Mouse (Mus musculus): Measurements from ENCODE around the gene Ugt2a2. TPM values are rescaled to one million over a fixed set of nuclear protein-coding genes. Genes with fewer than 3 reads are reported as not detected.
"Not testable (repeated sequence)": the region's sequence is repeated elsewhere in the genome, so short reads cannot be mapped to it uniquely, and the experiment has no call there.

Ugt2a2 gene
- total RNA-seq (2018; cell fraction: chromatin; rRNA removed), result not detected
- total RNA-seq (2018; cell fraction: cytosol; rRNA removed), result not detected
- total RNA-seq (2018; cell fraction: nucleus; rRNA removed), result not detected
- not detected in 3 replicates for polyA plus RNA-seq (2018)

- no peak within 1 kb of the TSS for H3K4me3 ChIP-seq (ENCODE audit: inconsistent target)
- no peaks in the 10 kb centered on the region for H3K36me3 ChIP-seq (ENCODE audit: inconsistent target)
- WGBS (ENCODE audit: missing documents), result 86% methylated on average over 5 of the region's 5 CpGs
- no peak within 1 kb of the TSS for H3K27ac ChIP-seq
- H3K79me2 ChIP-seq (ENCODE audit: inconsistent target), result no peaks in the 10 kb centered on the region
Observed at GRCm38 (mm10) chr5:87482160-87482559, at the start of gene Ugt2a2. TSS of gene Ugt2a2 (minus strand) at chr5:87482260.

GRCm38 (mm10) chr5:87523561-87523960, 41.5 kb upstream of the Ugt2a2 start:
- H3K4me3 ChIP-seq (ENCODE audit: inconsistent target); H3K27ac ChIP-seq; H3K36me3 ChIP-seq (ENCODE audit: inconsistent target); H3K79me2 ChIP-seq (ENCODE audit: inconsistent target): not testable (repeated sequence)
- WGBS (ENCODE audit: missing documents), result 93% methylated on average over 1 of the region's 2 CpGs

- Histone ChIP-seq H3K4me3 (ENCODE audit: inconsistent target) (no peak overlapping the region), H3K79me2 (ENCODE audit: inconsistent target) (no peaks in the 10 kb centered on the region), H3K27ac (no peak overlapping the region), H3K36me3 (ENCODE audit: inconsistent target) (no peaks in the 10 kb centered on the region)
- WGBS (ENCODE audit: missing documents), result 67% methylated on average over 4 of the region's 4 CpGs
Observed at GRCm38 (mm10) chr5:87505776-87506458, 23.9 kb upstream of the Ugt2a2 start.

GRCm38 (mm10) chr5:87502687-87503086, 20.6 kb upstream of the Ugt2a2 start:
- Histone ChIP-seq H3K4me3 (ENCODE audit: inconsistent target) (no peak overlapping the region), H3K79me2 (ENCODE audit: inconsistent target) (no peaks in the 10 kb centered on the region), H3K36me3 (ENCODE audit: inconsistent target) (no peaks in the 10 kb centered on the region), H3K27ac (no peak overlapping the region)
- WGBS (ENCODE audit: missing documents), result 71% methylated on average over 1 of the region's 1 CpGs

GRCm38 (mm10) chr5:87499341-87499740, 17.3 kb upstream of the Ugt2a2 start:
- no peaks in the 10 kb centered on the region for H3K79me2 ChIP-seq (ENCODE audit: inconsistent target)
- H3K36me3 ChIP-seq (ENCODE audit: inconsistent target), result no peaks in the 10 kb centered on the region
- no peak overlapping the region for H3K27ac ChIP-seq
- H3K4me3 ChIP-seq (ENCODE audit: inconsistent target), result no peak overlapping the region

- H3K27ac ChIP-seq, result no peak overlapping the region
- H3K79me2 ChIP-seq (ENCODE audit: inconsistent target), result no peaks in the 10 kb centered on the region
- no peak overlapping the region for H3K4me3 ChIP-seq (ENCODE audit: inconsistent target)
- H3K36me3 ChIP-seq (ENCODE audit: inconsistent target), result no peaks in the 10 kb centered on the region
Observed at GRCm38 (mm10) chr5:87498936-87499335, 16.9 kb upstream of the Ugt2a2 start.

- Histone ChIP-seq H3K27ac (no peak within 1 kb of the TSS), H3K79me2 (ENCODE audit: inconsistent target) (no peaks in the 10 kb centered on the region), H3K36me3 (ENCODE audit: inconsistent target) (no peaks in the 10 kb centered on the region), H3K4me3 (ENCODE audit: inconsistent target) (no peak within 1 kb of the TSS)
- 78% methylated on average over 1 of the region's 1 CpGs for WGBS (ENCODE audit: missing documents)
Observed at GRCm38 (mm10) chr5:87490771-87491170, 8.7 kb upstream of the Ugt2a2 start, which contains the start of gene Ugt2a1. TSS of gene Ugt2a1 (minus strand) at chr5:87490871.

- not testable (repeated sequence) for H3K79me2 ChIP-seq (ENCODE audit: inconsistent target); H3K4me3 ChIP-seq (ENCODE audit: inconsistent target); H3K36me3 ChIP-seq (ENCODE audit: inconsistent target); H3K27ac ChIP-seq
- WGBS (ENCODE audit: missing documents), result 80% methylated on average over 1 of the region's 1 CpGs
Observed at GRCm38 (mm10) chr5:87486706-87487105, 4.6 kb upstream of the Ugt2a2 start, which contains the start of gene Gm43638. TSS of gene Gm43638 (minus strand) at chr5:87486806.

GRCm38 (mm10) chr5:87458810-87459209, 23.2 kb downstream of the Ugt2a2 start:
- no peak overlapping the region for H3K4me3 ChIP-seq (ENCODE audit: inconsistent target)
- WGBS (ENCODE audit: missing documents), result 65% methylated on average over 1 of the region's 1 CpGs
- H3K79me2 ChIP-seq (ENCODE audit: inconsistent target), result no peaks in the 10 kb centered on the region
- H3K27ac ChIP-seq, result no peak overlapping the region
- no peaks in the 10 kb centered on the region for H3K36me3 ChIP-seq (ENCODE audit: inconsistent target)

- no peaks in the 10 kb centered on the region for H3K36me3 ChIP-seq (ENCODE audit: inconsistent target)
- no peak overlapping the region for H3K4me3 ChIP-seq (ENCODE audit: inconsistent target)
- no peaks in the 10 kb centered on the region for H3K79me2 ChIP-seq (ENCODE audit: inconsistent target)
Observed at GRCm38 (mm10) chr5:87457701-87458100, 24.4 kb downstream of the Ugt2a2 start.

GRCm38 (mm10) chr5:87456216-87456850, 25.7 kb downstream of the Ugt2a2 start:
- no peaks in the 10 kb centered on the region for H3K79me2 ChIP-seq (ENCODE audit: inconsistent target)
- no peak overlapping the region for H3K27ac ChIP-seq
- no peak overlapping the region for H3K4me3 ChIP-seq (ENCODE audit: inconsistent target)
- 83% methylated on average over 3 of the region's 3 CpGs for WGBS (ENCODE audit: missing documents)
- no peaks in the 10 kb centered on the region for H3K36me3 ChIP-seq (ENCODE audit: inconsistent target)

More at GRCm38 (mm10) chr5:87457701-87458100, 24.4 kb downstream of the Ugt2a2 start:
- no peak overlapping the region for H3K27ac ChIP-seq

GRCm38 (mm10) chr5:87455519-87455918, 26.5 kb downstream of the Ugt2a2 start:
- Histone ChIP-seq H3K36me3 (ENCODE audit: inconsistent target) (no peaks in the 10 kb centered on the region), H3K4me3 (ENCODE audit: inconsistent target) (no peak overlapping the region), H3K27ac (no peak overlapping the region), H3K79me2 (ENCODE audit: inconsistent target) (no peaks in the 10 kb centered on the region)

GRCm38 (mm10) chr5:87452514-87452913, 29.5 kb downstream of the Ugt2a2 start:
- 74% methylated on average over 3 of the region's 5 CpGs for whole genome bisulfite sequencing (ENCODE audit: missing documents)
- H3K79me2 ChIP-seq (ENCODE audit: inconsistent target); H3K4me3 ChIP-seq (ENCODE audit: inconsistent target); H3K27ac ChIP-seq; H3K36me3 ChIP-seq (ENCODE audit: inconsistent target): not testable (repeated sequence)

- WGBS (ENCODE audit: missing documents), result 41% methylated on average over 3 of the region's 3 CpGs
- no peak overlapping the region for H3K4me3 ChIP-seq (ENCODE audit: inconsistent target)
- no peak overlapping the region for H3K27ac ChIP-seq
- no peaks in the 10 kb centered on the region for H3K36me3 ChIP-seq (ENCODE audit: inconsistent target)
- H3K79me2 ChIP-seq (ENCODE audit: inconsistent target), result no peaks in the 10 kb centered on the region
Observed at GRCm38 (mm10) chr5:87436264-87436663, 45.8 kb downstream of the Ugt2a2 start.

- 67% methylated on average over 3 of the region's 3 CpGs for WGBS (ENCODE audit: missing documents)
Observed at GRCm38 (mm10) chr5:87425676-87426075, 56.4 kb downstream of the Ugt2a2 start.

More at GRCm38 (mm10) chr5:87425676-87426075, 56.4 kb downstream of the Ugt2a2 start:
- Histone ChIP-seq H3K36me3 (ENCODE audit: inconsistent target) (no peaks in the 10 kb centered on the region), H3K79me2 (ENCODE audit: inconsistent target) (no peaks in the 10 kb centered on the region), H3K4me3 (ENCODE audit: inconsistent target) (no peak overlapping the region), H3K27ac (no peak overlapping the region)

Data from macrophage (primary cell).